Mouse (Mus musculus) megakaryocyte, embryonic 14.5 days (primary cell): ENCODE results near the gene Stradb.

Experiments used
- FLI1 ChIP-seq: IDR thresholded peaks from 2 replicates; pipeline ENCODE4 v1.6.1; 2012; ENCODE audit warnings: low read length, inconsistent platforms, mixed read lengths
- GATA1 ChIP-seq: IDR thresholded peaks from 3 replicates; pipeline ENCODE4 v1.6.1; 2012; ENCODE audit warnings: mixed read lengths, low read length, inconsistent platforms, borderline replicate concordance

- TF ChIP-seq GATA1, result no peak
- TF ChIP-seq FLI1, result no peak
Observed at GRCm38 (mm10) chr1:58936746-58937605, 36.3 kb upstream of the Stradb start.
